Mouse (Mus musculus) granulocyte monocyte progenitor cell, adult 5-6 weeks (primary cell): ENCODE data around the gene D430042O09Rik. TPM values are rescaled to one million over a fixed set of nuclear protein-coding genes. Genes with fewer than 3 reads are reported as not detected.

Experiments used
- ATAC-seq: replicated peaks from 2 replicates; pipeline ENCODE4 v1.8.0; 2016; ENCODE audit warnings: mild to moderate bottlenecking, moderate TSS enrichment, inconsistent platforms; ENCODE audit not compliant: poor library complexity, severe bottlenecking
- total RNA-seq, 2 experiments: library from RNA; stranded (forward) in 1 of 2; stranded (reverse) in 1 of 2; fragments of 200-712, 200-1000 nt in 1 of 2; fragments of >200 nt in 1 of 2; fragmentation: Nextera tagmentation in 1 of 2; gene quantifications; 2 replicates each; pipeline ENCODE4 v1.2.3; 2014 to 2017

Gene D430042O09Rik
- total RNA-seq, 2 experiments from 2014 or later, result 6.3 to 11.9 TPM

DNA sequence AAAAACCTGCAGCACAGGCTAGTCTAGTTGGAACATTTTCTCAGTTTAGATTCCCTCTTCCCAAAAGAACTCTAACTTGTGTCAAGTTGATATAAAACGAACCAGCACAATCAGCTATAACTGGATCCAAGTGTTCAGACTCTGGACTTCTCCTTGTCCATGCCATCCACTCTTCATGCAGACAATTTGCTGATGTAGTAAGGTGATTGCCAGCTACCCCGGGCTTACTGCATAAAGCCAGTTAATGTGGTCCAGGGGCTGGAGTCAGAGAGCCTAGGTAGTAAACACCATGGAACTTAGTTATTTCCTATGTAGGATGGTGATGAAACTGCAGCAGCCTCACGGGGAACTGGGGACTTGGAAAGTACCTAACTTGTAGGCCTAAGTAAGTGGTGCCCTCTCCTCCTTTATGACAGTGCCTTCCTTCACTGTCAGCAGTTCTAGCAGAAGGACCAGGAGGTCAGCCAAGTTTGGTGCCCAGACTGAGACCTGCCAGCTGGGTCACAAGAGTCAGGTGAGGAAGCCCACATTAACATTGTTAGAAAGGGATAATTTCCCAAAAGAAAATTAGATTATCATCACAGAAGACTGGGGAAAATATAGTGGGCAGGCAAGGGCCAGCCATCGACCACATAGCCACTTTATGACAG lies 28.8 kb downstream of the D430042O09Rik start:
- ATAC-seq, result no peak

DNA sequence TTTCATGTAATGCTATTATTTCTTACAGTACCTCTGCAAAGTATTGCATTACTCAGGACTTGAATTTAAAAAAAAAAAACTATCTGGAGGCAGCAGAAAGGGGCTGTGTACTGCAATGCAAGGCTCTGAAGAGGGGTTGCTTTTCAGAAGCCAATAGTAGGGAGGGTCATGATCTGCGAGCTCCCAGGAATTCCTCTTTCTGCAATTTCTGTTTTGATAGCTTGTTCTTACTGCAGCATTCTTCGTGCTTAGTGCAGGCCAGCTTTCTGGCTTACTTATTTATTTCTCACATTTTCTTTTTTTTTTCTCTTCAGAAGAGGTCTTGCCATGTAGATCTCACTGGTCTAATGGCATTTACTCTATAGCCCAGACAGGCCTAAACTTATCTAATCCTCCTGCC lies 32.8 kb downstream of the D430042O09Rik start:
- no peak for ATAC-seq

GRCm38 (mm10) chr7:125741271-125741703 lies 33.6 kb downstream of the D430042O09Rik start:
- ATAC-seq, result no peak

DNA sequence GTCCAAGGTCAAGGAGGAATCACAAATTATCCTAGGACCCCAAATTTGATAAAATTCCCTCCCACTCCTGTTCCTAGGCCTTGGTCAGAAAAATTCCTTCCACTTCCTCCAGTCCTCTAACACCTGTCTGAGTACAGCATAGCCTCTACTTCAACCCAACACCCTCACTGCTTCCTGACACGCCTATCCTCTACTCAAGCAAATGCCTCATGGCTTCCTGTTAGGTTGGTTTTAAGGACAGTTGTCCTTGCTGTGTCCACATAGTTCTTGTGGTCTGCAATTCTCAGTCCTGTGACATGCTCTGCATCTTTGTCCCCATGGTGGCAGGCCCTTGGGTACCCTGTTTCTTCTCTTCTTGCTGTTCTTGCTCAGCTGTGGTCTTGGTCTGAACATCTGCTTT lies 37.1 kb downstream of the D430042O09Rik start:
- no peak for ATAC-seq

DNA sequence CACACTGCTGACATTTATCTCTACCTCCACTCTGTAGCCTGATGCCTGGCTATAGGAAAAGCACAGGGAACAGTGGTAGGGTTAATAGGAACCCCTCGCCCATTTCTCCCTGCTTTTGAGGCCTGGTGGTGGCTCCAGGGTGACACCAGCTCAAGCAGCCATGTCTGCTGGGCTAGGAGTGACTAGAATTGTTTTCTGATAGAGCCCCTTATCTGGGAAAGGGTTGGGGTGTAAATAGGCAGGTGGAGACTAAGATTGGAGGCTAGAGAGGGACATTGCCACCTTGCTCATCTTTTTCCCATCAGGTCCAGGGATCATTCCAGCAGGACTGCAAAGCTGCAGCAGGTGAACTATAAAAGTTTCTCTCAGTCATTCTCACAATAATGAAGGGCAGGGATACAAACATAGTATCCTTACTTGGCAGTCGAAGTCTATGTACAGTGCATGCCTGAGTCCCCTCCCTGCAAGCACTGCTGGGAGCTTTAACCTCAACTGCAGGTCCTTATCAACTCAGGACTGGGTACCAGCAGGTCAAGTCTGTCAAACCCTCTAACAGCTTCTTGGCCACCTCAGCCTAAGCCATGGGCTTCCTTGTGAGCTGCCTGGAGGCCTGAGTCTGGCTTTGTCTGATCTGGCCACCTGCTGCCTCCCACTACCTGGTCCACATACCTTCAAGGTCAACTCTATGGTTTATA lies 39.1 kb downstream of the D430042O09Rik start:
- no peak for ATAC-seq

GRCm38 (mm10) chr7:125747316-125747690 lies 39.6 kb downstream of the D430042O09Rik start:
- ATAC-seq, result 0 out of 2 replicates have a peak, but pooled peaks have one; percentile 34

- ATAC-seq, result peak; percentile 52; the same call in 1 of the 2 replicates
These were observed 40.5 kb downstream of the D430042O09Rik start for GRCm38 (mm10) chr7:125748186-125748585.

DNA sequence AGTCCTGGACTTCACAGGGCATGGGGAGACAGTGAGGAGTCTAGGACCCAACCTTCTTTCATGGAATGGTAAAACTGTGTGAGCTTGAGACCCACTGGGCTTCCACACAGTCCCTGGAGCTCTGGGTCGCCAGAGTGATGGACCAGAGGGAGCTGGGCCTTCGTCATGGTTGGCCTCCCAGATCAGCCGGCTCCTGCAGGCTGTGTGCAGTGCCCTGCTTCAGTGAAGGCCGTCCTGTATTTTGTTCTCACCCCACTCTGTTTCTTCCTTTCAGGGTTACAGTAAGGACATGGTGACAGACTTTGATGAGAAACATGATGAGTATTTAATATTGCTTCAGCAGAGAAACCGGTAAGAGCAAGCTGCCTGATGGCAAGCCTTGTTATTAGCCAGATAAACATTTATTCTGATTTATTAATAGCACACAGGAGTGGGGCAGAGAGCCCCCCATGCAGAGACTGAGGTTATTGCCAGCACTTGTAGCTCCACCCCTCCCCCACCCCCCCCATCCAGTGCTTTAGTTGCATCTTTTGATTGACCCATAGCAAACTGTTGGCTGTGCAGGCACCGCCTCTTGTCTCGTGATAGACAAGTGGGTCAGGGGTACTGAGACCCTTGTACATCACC lies 45.1 kb downstream of the D430042O09Rik start:
- no peak for ATAC-seq

DNA sequence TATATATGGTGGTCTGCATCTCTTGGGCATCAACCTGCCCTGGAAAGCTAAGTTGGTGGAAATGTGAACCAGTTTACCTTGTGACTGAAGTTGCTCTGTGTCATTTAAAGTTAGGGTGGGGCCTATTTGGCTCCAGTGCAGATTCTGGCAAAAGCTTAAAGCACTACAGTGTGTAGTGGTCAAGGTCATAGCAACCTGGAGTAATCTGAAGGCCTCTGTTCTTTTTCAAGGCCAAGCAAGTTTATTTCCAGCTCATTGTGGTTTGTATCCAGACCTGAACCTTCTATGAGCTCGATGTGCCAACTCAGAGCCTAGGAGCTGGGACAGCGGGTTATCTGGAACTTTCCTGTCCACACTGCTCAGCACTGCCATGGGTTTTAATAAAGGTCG lies 45.6 kb downstream of the D430042O09Rik start:
- ATAC-seq, result no peak

- ATAC-seq, result no peak
These were observed 49.1 kb downstream of the D430042O09Rik start for GRCm38 (mm10) chr7:125756806-125757205.

- no peak for ATAC-seq
These were observed 50.4 kb downstream of the D430042O09Rik start for GRCm38 (mm10) chr7:125757896-125758623.

DNA sequence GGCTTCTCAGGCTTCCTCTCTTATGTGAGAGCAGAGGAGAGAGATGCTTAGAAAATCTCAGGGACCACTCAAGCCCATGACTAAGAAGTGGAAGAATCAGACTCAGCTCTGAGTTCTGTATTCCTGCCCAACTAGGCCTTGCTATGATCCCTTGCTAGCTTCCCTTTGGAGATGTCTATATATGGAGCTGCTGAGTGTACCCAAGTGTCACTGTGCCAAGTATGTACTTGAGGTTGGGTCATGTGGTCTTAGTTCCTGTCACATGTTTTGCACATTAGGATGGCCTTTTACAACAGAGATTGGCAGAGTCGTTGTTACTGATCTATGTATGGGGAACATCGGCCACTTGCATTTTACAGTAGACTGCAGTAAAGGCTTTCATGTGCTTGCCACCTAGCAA lies 54.6 kb downstream of the D430042O09Rik start:
- ATAC-seq, result peak; percentile 25; the same call in 1 of the 2 replicates

- ATAC-seq, result no peak
These were observed 55.5 kb downstream of the D430042O09Rik start for GRCm38 (mm10) chr7:125762883-125763830.

DNA sequence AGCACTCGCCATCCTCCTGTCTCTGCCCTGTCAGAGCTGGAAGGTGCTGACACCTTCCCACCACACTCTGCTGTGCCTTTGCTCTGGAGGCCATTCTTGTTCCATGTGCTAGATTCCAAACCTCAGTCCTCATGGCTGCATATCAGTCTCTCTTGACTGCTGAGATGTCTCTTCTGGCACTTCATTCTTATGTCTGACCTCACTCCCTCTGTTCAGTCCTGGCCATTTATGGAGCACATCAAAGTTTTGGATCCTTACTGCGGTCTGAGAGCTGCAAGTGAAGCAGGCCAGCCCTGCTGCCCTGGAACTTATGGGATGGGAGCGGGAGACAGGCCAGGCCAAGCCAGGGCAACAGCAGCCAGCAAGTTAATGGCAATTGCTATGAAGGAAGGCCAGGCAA lies 56.7 kb downstream of the D430042O09Rik start:
- no peak for ATAC-seq

- peak; percentile 47 for ATAC-seq
These were observed 59.5 kb downstream of the D430042O09Rik start for GRCm38 (mm10) chr7:125766976-125767831.

- ATAC-seq, result no peak
These were observed 65.4 kb downstream of the D430042O09Rik start for GRCm38 (mm10) chr7:125772961-125773571.

- no peak; the same call in 1 of the 2 replicates for ATAC-seq
These were observed 75.5 kb downstream of the D430042O09Rik start for GRCm38 (mm10) chr7:125783206-125783605.

- no peak for ATAC-seq
These were observed 78.4 kb downstream of the D430042O09Rik start for GRCm38 (mm10) chr7:125786105-125786504.
